Mouse (Mus musculus) left cerebral cortex, adult 11 months (tissue): Measurements from ENCODE around the gene Gosr2.

ENCODE experiments used
- DNase-seq: peaks from one replicate; pipeline ENCODE4 v3.0.0; 2022; ENCODE audit warnings: low spot score

The Gosr2 gene

DNA sequence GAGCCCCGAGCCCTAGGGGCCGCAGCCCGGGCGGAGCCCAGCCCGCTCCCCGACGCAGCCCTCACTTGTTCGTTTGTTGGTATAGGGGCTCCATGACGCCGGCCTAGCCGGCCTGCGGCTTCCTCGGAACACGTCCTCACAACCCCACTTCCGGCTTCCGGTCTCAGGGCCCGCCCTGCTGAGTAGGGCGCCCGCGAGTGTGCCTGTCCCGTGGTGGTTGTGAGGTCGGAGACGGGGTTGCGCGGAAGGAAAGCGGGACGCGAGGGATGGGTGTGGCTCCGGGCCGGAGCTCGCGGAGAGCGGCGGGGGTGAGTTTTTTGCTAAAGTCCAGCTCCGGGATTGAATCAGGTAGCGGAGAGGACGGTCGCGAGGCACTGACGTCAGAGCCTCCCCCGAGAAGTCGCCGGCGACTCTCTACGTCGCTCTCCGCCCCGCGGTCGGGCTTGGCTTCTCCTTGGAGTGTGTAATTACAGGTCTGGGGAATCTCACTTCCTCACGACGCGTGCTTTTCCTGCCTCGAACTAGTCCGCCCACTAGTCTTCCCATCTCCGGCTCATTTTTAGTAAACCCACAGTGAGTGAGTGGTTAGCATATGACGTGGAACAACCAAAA, at the start of gene Gosr2:
Gene Gosr2, minus strand, starts transcription at position 334 of the 612 bp plus-strand sequence.
- DNase-seq, result peak; percentile 79

DNA sequence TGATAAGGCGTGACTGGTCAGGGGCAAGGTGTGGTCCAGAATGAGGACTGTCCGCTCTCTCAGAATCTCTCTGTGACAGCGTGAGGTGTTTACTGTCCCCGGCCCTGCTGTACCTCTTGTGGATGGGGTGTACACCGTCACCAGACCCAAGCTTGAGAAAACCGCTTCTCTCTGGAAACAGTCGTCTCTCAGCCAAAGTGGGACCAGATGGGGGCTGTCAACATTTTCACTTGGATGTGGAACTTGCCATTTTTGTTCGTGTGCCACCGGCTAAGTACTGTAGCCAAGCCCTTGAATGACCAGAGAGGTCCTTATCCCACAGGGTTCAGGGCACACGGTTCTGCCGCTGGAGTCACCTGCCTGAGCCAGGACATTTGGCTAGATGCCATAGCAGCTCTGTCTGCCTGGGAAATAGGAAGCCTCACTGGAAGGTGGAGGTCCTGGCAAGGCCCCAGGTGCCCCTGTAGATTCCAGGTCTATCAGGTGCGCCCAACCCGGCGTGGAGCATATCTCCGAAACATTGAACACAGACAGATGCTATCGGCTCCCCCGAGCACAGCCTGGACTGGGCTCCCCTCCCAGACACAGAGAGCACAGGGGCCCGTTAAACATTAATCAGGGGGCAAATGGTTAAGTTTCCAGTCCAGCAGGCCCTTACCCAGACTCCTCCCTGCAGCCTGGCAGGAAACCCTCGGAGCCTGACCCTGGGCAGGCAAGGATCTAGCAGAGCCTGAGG, 37.5 kb upstream of the Gosr2 start:
- no peak for DNase-seq

DNA sequence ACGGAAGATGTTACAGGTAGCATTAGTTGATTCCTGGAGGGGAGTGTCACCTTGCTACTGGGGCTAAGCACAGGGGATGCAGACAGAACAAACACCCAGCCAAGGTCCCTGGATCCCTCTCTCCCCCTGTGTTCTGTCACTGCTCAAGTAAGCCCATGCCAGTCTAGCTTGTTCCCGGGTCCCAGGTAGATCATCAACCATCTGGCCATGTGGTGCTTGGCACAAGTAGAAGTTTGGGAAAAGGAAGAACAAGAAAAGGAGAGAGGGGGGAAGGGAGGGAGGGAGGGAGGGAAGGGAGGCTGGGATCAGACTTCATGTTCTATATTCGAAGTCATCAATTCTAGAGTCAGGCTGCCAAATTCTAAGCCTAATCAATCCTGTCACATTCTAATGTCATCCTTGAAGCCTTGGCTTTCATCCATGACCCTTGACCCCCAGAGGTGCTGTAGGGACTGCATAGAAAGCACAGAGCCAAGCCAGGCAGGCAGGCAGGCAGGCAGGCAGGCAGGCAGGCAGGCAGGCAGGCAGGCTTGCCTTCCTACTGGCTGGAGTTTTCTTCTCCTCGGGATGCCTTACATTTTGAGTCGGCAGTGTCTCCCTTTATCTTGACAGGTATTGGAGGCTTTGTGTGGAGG, 36.8 kb upstream of the Gosr2 start:
- DNase-seq, result no peak

DNA sequence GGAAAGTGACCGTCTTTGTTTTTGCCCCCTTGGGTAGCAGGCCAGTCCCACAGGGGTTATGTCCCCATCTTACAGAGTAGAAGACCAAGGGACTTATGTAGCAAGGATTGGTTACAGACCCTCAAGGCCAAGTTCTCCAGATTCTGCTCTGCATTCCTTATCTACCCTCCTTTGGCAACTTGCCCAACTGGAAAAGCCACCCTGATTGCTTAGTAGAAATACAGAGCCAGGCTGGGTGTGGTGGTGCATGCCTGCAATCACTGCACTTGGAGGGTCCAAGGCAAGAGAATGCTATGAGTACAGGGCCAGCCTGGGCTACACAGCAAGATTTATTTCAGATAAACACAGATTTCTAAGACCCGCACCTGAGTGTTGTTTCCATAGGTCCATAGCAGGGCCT, 36.3 kb upstream of the Gosr2 start:
- no peak for DNase-seq

DNA sequence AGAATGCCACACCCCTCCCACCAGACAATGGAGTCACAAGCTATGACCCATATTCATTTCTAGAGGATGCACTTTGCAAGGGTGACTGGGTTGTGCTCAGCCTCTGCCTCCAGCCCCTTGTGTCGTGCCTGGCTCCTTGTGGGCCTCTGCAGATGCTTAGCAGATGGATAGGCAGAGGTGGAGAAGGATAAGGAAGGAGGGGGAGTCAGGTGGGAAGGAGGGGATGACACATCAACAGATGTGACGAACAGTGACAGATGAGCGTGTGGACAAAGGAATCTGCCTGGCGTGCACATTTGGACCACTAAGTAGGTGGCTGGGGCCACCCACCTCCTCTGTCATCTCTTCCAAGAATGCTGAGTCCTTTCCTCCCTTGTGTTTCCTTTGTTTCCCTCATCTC, 35.4 kb upstream of the Gosr2 start:
- no peak for DNase-seq

DNA sequence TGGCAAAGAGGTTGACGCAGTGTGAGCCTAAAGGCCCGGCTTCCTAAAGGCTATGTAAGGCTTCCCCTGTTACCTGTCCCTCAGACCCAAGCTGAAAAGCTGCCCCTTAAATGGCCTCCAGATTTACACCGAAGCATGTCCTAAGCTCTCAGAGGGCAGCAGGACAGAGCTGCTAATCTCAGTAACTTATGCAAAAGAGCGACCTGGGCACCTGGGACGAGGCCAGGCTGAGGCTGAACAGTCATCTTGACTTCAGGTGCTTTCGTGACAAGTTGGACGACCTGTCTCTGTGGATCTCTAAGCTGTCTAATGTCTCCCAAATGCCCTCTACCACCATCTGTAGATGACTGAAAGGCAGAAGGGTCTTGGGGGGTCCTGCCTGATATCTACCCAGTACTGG, 34.6 kb upstream of the Gosr2 start:
- no peak for DNase-seq

DNA sequence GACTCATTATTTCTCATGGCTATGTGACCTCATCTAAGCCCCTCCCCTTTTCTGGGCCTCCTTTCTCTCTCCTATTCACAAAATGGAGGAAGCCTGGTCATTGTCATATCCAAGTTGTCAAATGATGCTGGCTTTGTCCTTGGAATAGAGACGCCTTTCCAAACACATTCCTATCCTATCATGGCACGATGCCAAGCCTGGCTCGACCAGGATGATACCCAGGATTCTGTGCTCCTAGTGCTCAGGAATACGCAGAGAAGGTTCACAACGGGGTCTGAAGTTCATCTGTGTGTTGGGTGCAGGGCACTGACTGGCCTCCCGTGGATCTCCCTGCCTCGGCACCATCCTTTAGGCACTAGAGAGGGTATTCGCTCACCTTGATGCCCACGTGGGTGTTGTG, 33.9 kb upstream of the Gosr2 start:
- DNase-seq, result no peak

DNA sequence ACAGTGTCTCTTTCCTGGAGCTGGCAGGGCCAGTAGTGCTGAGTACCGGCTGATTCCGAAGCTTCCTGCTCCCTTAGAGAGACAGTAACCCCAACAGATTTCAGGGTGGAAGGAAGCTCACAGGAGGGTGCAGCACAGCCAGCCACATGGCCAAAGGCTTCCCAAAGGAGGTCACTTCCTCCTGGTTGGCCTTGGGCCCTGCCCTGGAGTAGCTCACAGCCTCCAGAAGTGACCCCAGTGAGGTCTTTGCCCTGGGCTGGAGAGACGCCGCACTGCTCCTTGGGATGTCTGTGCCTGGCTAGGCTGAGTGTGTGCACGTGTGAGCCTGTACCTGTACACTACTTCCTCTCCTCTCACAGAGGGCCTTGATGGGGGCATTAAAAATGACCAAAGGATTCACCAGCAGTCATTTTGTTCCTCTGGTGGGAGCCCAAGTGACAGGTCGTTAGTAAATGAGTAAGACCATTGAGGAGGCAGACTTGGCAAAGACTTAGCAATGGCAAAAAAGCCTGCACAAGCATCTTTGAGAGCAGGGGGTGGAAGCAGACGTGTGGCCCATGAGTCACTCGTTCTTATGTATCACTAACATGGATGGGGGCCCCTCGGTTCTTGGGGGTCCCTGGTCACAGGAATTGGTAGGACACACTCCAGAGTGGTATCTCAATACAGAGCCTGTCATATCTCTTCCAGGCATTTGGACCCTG, 31.7 kb upstream of the Gosr2 start:
- no peak for DNase-seq

DNA sequence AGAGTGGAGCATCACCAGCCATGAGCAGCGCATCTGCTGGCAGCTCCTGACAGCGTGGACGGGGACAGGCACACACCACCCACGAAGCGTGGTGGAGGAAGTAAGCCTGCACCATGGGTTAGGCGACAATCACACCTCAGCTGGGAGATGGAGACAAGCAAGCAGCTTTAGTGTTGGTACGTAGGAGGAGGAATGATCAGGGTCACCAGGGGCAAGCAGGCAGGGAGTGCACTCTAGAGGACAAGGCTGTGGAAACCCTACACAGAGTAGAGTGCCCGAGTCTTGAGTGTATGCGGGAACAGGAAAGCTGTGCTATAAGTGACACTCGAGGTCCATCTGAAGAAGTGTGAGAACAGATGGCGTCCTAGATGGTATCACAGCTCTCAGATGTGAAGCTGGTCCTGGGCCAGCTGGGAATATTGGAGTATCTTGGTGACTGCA, 26.7 kb upstream of the Gosr2 start:
- DNase-seq, result peak; percentile 22

DNA sequence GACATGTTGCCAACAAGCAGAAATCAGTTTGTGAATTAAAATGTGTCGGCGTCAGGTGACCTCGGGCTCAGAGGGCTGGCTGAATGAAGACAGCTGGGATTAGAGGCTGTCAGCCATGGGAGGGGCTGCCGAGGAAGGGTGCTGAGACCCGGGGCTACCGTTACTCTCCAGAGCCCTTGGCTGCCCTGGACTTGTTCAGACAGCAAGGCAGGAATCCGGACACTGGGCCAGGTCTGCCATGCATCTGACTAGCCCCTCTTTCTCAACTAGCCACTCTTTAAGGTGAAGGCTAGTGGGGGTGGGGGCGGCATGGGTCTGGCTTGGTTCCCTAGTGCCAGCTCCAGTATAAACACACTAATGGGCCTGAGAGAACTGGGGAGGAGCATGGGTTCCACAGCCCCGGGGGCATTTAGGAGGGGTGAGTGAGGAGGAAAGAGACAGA, 24.4 kb upstream of the Gosr2 start:
- DNase-seq, result no peak

DNA sequence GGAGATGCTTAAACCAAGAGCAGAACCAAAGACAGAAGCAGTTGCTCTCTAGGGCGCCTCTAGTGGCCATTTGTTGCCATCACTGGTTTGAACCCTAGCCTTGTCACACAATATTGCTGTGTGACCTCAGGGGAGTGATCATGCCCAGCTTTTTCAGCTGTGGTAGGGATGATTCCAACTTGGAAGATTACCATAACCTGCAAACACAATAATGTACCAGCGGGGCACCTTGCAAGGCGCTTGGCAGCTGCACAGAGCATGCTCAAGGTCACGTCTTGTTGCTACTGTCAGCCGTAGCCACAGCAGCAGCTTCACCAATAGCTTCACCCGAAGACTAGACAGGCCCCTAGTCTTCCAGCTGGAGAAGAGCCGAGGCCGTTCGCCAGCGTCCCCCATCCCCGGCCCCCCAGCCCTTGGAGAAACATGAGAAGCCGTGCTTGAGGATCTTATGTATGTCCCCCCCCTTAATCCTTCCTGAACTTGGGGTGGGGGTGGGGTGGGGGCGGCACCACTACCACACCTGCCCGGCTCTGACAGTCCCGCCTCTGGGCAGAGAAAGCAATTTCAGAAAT, 23.9 kb upstream of the Gosr2 start:
- no peak for DNase-seq

DNA sequence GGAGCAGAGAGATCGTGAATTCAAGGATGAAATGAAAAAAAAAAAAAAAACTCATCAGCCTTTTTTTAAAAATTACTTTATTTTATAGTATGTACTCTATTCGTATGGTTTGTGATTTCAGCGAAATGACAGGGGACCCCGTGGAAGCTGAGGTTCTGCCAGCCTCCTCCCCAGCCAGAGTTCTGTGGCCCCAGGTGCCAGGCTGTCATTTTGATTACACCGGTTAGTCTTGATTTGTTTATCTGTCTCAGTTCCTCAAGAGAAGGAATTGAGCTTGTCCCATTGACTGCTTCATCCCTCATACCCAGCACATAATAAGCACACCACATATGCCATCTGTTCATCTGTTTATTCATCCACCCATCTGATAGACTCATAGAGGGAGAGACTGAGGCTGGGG, 21.7 kb upstream of the Gosr2 start:
- DNase-seq, result no peak

DNA sequence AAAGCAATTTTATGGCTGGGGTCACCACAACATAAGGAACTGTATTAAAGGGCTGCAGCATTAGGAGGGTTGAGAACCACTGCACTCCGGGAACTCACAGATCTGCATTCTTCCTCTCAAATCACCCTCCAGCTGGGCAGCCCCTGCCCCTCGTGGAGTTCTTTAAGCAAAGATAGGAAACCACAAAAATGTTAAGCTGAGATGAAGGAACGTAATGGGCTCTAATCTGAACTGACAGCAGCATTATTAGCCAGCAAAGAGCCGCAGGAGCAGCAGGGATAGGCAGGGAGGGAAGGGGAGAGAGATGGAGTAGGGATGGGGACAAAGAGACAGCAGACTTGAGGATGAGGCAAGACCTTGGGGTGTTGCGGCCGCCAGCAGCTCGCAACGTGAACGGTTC, 19.3 kb upstream of the Gosr2 start:
- no peak for DNase-seq

DNA sequence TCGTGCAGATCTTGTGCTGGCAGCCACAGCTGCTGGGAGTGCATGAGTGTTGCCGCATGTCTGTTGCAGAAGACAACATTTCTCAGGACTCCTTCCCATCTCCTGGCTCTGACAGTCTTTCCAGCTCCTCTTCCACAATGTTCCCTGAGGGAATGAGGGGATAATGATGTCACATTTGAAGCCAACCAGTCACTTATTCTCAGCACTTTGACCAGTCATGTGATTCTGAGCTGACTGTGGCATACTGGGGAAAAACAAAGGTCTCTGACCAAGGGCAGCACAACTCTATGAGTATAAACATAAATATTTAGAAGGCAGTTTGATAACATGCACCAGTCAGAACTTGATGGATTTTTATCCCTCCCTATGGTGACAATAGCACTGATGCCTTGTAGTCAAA, 16.4 kb upstream of the Gosr2 start:
- DNase-seq, result no peak

DNA sequence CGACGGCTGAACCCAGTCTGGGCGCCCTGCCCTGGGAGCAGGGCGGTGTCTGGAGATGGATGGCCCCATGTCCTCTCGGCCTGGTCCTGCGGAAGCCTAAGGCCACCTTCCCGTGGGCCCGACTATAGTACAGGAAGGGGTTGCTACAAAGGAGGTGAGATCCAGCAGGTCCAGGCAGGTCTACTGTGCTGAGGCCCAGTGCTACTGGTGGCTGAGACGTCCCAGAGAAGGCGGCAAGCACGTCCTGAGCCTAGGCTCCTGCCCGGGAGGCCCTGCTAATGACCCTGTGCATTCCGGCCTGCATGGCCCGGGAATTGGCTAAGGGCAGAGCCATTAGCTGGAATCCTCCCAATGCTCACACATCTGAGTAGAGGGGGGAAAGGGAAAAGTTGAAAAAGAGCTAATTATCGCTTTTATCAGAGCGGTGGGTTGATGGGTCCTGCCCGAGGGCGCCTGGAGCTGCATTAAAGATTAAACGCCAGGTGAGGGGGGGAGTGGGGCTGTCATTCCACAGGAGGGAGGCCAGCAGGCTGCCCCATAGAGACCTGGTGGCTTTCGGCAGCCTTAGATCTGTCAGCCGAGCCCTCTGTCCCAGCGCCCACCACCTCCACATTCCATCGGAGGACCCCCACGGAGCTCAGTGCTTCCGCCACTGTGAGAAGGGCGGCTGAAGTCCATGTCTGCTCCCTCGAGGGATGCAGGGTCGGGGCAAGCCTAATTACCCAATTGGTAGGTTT, 14.3 kb upstream of the Gosr2 start:
- DNase-seq, result no peak

DNA sequence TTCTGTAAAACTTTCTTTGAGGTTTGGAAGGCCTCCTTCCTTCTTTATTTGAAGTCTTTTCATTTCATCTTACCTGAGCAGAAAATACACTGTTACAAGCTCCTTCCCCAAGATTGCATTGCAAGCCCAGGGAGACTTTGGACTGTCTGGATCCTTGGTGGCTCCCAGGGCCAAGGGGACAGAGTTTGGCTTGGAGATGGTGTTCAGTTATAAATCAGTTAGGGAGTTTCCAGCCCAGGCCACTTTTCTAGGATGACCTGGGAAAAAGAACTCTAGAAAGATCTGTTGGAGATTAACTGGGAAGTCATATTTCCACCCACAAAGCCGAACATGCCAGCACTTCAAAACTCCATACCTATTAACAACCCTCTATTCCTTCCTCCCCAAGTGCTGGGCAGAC, 12.3 kb upstream of the Gosr2 start:
- DNase-seq, result no peak

DNA sequence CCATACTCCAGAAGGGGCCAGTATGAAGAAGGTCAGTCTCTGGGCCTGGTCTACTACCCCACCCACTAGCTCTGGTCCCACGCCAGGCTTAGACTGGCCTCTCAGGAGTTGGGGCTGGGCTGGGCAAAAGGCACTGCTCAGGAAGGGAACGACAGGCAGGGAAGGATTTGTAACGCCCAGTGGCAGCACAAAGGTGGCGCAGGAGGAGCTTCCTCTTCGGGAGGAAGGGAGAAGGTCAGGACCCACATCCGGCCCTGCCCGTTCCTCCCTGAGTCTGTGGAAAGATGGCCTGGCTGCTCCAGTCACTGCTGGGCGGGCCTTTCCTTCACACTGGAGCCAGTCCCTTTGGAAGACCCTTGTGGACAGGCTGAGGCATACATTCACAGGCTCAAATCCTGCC, 9.3 kb upstream of the Gosr2 start:
- DNase-seq, result no peak

DNA sequence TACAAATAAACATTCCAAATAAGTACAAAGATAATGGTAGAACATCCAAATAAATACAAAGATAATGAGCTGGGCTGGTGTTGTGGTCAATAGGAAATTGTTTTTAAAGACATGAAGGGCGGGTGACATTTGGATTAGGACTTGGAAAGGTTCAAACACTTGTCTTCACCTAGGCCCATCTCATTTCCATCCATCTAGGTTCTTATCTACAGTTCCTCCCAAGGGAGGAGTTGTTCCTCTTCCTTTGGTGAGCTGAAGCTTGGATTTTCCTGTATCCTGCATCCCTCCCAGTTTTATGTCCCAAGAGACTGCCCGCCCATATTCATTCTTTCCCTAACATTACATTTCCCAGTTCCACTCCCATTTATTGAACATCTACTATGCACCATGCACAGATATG, 528 bp upstream of the Gosr2 start:
- DNase-seq, result no peak

DNA sequence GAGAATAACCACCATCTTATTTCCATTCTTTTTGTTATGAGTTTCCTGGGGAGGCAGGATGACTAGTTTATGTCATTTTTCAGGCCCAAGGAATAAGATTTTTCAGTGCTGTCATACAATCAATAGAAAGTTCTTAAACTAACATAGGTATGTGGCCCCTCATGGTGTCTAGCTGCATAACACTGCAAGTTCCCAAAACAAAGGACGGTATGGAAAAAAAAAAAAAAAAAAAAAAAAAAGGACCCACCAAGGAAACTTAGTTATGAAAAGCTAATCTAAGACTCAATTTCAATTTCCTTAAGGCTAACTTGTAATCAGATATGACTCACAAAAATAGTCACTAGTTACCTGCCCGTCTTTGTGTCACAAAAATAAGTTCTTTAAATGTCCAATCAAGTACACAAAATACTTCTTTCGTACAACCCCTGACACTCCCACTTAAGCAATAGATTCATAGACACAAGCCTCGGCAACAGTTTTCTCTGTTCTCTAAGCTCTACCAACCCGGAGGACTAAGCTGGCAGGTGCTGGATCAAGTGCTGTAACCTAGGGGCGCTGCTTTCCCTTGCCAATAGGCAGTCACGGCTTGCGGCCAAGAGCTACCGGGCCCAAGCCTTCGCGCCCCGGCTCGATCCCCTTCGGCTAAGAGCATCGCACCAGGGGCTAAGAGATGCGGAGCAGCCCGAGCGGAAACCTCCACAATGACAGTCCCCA, 690 bp downstream of the Gosr2 start:
- no peak for DNase-seq

DNA sequence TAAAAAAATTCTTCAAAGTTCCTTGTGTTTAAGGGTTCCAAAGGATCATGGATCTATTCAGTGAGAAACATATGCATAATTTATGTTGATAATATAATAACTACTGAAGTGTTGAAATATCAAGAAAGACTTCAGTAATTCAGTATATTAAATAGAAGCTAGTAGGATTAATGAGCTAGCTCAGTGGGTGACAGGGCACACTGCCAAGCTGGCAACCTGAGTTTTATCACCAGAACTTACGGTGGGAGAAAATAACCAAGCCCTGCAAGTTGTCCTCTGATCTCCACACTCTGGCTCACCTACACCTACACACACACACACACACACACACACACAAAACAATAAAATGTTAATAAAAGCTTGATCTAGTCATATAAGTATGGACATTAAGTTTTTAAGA, 4.5 kb downstream of the Gosr2 start:
- no peak for DNase-seq

DNA sequence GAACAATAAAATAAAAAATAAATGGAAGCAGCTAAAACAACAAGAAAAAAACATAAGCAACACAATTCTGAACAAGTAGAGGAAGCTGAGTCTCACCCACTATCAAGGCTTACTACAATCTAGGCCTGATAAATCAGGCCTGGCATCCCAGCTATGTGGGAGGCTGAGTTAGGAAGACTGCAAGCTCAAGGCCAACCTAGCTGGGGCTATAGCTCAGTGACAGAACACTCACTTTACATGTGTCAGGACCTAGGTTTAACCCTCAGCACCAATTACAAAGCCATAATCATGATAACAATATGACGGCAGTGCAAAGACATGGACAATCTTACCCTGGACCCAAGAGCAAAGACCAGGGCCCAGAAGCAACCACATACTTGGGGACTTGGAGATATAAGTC, 6.7 kb downstream of the Gosr2 start:
- no peak for DNase-seq
